Comparison of ENCODE assay signal across 15 mouse cellular contexts in the genomic region with DNA sequence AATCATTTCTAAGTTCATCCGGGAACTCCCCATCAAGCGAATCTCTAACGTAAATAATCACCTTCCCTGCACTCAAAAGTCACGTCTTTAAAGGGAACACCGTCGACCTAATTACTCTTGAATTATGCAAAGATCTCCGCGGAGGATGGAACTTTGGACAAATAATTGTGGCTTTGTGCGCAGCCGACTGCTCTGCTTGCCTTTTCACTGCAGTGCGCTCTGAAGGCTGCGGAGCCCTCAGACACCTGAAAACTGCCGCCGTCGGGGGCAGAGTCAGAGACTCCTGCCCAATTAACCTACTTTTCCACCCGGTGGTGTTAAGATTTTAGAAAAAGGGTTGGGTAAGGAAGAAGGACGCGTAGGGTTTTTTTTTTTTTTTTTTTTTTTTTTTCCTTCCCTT. TPM values are rescaled to one million over a fixed set of nuclear protein-coding genes. Genes with fewer than 3 reads are reported as not detected.
A peak's percentile ranks its signal among the peaks of the same experiment; 100 is the strongest.
DNase-seq lines count a peak whose midpoint lies in the region; ATAC-seq and TF ChIP-seq lines count a peak whose summit lies in the region.
"Had no signal": no experiment of that assay in that cellular context is flagged by ENCODE, and none has a peak within 500 bp of the region (broad histone marks: within the 10 kb centered on the region; RNA-seq: fewer than 3 reads in every experiment).

No protein-coding gene starts in this region.

- no peak for TF ChIP-seq CTCF in E14TG2a.4 (conservative IDR thresholded peaks at IDR 0.05; ENCODE audit: low read length)

- peak; percentile 19 for DNase-seq in Muller cell, postnatal 12 days (ENCODE audit: inconsistent ontology term)
- no peak for DNase-seq in forebrain, embryonic 14.5 days (ENCODE audit: low spot score)
- DNase-seq in midbrain, embryonic 11.5 days (ENCODE audit: low spot score, missing footprints), result peak; percentile 94
- no peak for DNase-seq in adrenal gland, postnatal 14 days
- no peak for DNase-seq in lung, postnatal 4 days
- DNase-seq in adrenal gland, postnatal 25 days, result no peak
- no peak for DNase-seq in spleen, postnatal 10 days (ENCODE audit: low spot score in 2 of 2)
- DNase-seq: cerebellum, adult 11 months; kidney, postnatal 14 days had no signal

- peaks cover 22% of the 10 kb centered on the region for H3K27me3 ChIP-seq in E14TG2a.4 (ENCODE audit: insufficient read depth, low read length)
- peaks cover 63% of the 10 kb centered on the region for H3K27me3 ChIP-seq in forebrain, embryonic 14.5 days (replicated peaks; ENCODE audit: control insufficient read depth, insufficient read depth, low read length)
- peaks cover 51% of the 10 kb centered on the region for H3K27me3 ChIP-seq in midbrain, embryonic 11.5 days (ENCODE audit: control insufficient read depth, insufficient read depth, low read length)

- 0 out of 2 replicates have a peak overlapping the region, but pooled peaks have one; percentile 14 for H3K27ac ChIP-seq in forebrain, embryonic 14.5 days (ENCODE audit: low read depth, low read length)
- no peak overlapping the region for H3K27ac ChIP-seq in midbrain, embryonic 11.5 days (ENCODE audit: low read depth, low read length)
- H3K27ac ChIP-seq: liver, embryonic 12.5 days; macrophage had no signal

- no peaks in the 10 kb centered on the region for H3K9me3 ChIP-seq in E14TG2a.4 (ENCODE audit: low read length)
- no peaks in the 10 kb centered on the region for H3K9me3 ChIP-seq in forebrain, embryonic 14.5 days (replicated peaks; ENCODE audit: control insufficient read depth, low read length)
- H3K9me3 ChIP-seq in midbrain, embryonic 11.5 days (ENCODE audit: control insufficient read depth, low read length), result no peaks in the 10 kb centered on the region
- H3K9me3 ChIP-seq: liver, embryonic 12.5 days had no signal

- peak overlapping the region; percentile 23; the same call in 1 of the 2 replicates for H3K4me3 ChIP-seq in E14TG2a.4 (replicated peaks; ENCODE audit: low read length)
- H3K4me3 ChIP-seq in forebrain, embryonic 14.5 days (ENCODE audit: low read depth, low read length), result peak overlapping the region; percentile 18; the same call in 1 of the 2 replicates
- peak overlapping the region; percentile 14; the same call in 1 of the 2 replicates for H3K4me3 ChIP-seq in midbrain, embryonic 11.5 days (ENCODE audit: low read depth, low read length)
- H3K4me3 ChIP-seq: erythroblast, embryonic 14.5 days; liver, embryonic 12.5 days had no signal

- peak overlapping the region; percentile 32; the same call in 1 of the 2 replicates for H3K9ac ChIP-seq in forebrain, embryonic 14.5 days (ENCODE audit: low read length)
- H3K9ac ChIP-seq in midbrain, embryonic 11.5 days (ENCODE audit: low read length), result peak overlapping the region; percentile 22; the same call in 1 of the 2 replicates
- H3K9ac ChIP-seq: liver, embryonic 12.5 days had no signal

- peaks cover 9% of the 10 kb centered on the region; the same call in 1 of the 2 replicates for H3K4me1 ChIP-seq in E14TG2a.4 (replicated peaks; ENCODE audit: low read depth, low read length)
- no peaks in the 10 kb centered on the region; the same call in 1 of the 2 replicates for H3K4me1 ChIP-seq in forebrain, embryonic 14.5 days (ENCODE audit: control insufficient read depth, insufficient read depth, low read length)
- H3K4me1 ChIP-seq in midbrain, embryonic 11.5 days (ENCODE audit: control insufficient read depth, insufficient read depth, low read length), result peaks cover 4% of the 10 kb centered on the region
- H3K4me1 ChIP-seq: liver, embryonic 12.5 days had no signal

- H3K36me3 ChIP-seq in E14TG2a.4 (ENCODE audit: insufficient read depth, low read length), result no peaks in the 10 kb centered on the region
- H3K36me3 ChIP-seq in forebrain, embryonic 14.5 days (ENCODE audit: control insufficient read depth, insufficient read depth, low read length), result no peaks in the 10 kb centered on the region
- H3K36me3 ChIP-seq in midbrain, embryonic 11.5 days (ENCODE audit: control insufficient read depth, insufficient read depth, low read length), result no peaks in the 10 kb centered on the region
- H3K36me3 ChIP-seq: liver, embryonic 12.5 days had no signal

- no peak for ATAC-seq in forebrain, embryonic 14.5 days
- ATAC-seq in midbrain, embryonic 11.5 days (ENCODE audit: low FRiP score), result no peak
- ATAC-seq: liver, embryonic 12.5 days had no signal

- peak overlapping the region; percentile 37 for H3K4me2 ChIP-seq in forebrain, embryonic 14.5 days (ENCODE audit: low read length)
- H3K4me2 ChIP-seq in midbrain, embryonic 11.5 days, result peak overlapping the region; percentile 38
- H3K4me2 ChIP-seq: liver, embryonic 12.5 days had no signal

- 1% methylated on average over 18 of the region's 18 CpGs for WGBS in forebrain, embryonic 14.5 days
- under 1% methylated on average over 18 of the region's 18 CpGs for WGBS in midbrain, embryonic 11.5 days

RNA-seq across cellular contexts. Expression of a gene that starts 54.8 kb away (rescaled TPM):
- polyA plus RNA-seq in forebrain, embryonic 14.5 days (2014; fragmentation: Nextera tagmentation; extraction: Ambion mirVana), result 14.4 and 14.8 TPM in 2 replicates
- polyA plus RNA-seq in midbrain, embryonic 11.5 days (2014; fragmentation: Nextera tagmentation; extraction: Ambion mirVana), result 13.7 and 14.8 TPM in 2 replicates
- 0.90 TPM in 1 of 2 replicates, not detected in the other for total RNA-seq in adrenal gland, postnatal 14 days (2021)
- not detected in 2 replicates for total RNA-seq in adrenal gland, postnatal 25 days (2021)
- total RNA-seq: adrenal gland, adult 18-20 months had no signal
- polyA plus RNA-seq: erythroblast, embryonic 14.5 days; gonadal fat pad, adult 2 months; liver, embryonic 12.5 days; macrophage had no signal

RNA-seq across cellular contexts. Expression of a gene that starts 58.2 kb away (rescaled TPM):
- 45.1 and 56.3 TPM in 2 replicates for polyA plus RNA-seq in forebrain, embryonic 14.5 days (2014; fragmentation: Nextera tagmentation; extraction: Ambion mirVana)
- polyA plus RNA-seq in midbrain, embryonic 11.5 days (2014; fragmentation: Nextera tagmentation; extraction: Ambion mirVana), result 41.7 and 42.5 TPM in 2 replicates
- total RNA-seq in adrenal gland, postnatal 14 days (2021), result not detected in 2 replicates
- not detected in 2 replicates for total RNA-seq in adrenal gland, postnatal 25 days (2021)
- total RNA-seq: adrenal gland, adult 18-20 months had no signal
- polyA plus RNA-seq: gonadal fat pad, adult 2 months; liver, embryonic 12.5 days; macrophage had no signal

Comparison
In these comparisons a context has a peak if more than half of its experiments do, and no peak if none do; other contexts are left out.
1. DNase-seq: peak in Muller cell, postnatal 12 days (single experiment) and midbrain, embryonic 11.5 days (single experiment); none in forebrain, embryonic 14.5 days (single experiment), adrenal gland, postnatal 14 days (single experiment), lung, postnatal 4 days (0 of 2), adrenal gland, postnatal 25 days (single experiment) and spleen, postnatal 10 days (0 of 2).
2. Peak in every context shown above with its lines, with median percentiles within 50 percentile points of each other: H3K4me3 ChIP-seq.